Mouse (Mus musculus): ENCODE results near the gene Olfr1040.
"Not testable (repeated sequence)": the region's sequence is repeated elsewhere in the genome, so short reads cannot be mapped to it uniquely, and the experiment has no call there.

Olfr1040 gene

GRCm38 (mm10) chr2:86146632-86147031, at the start of gene Olfr1040:
Gene Olfr1040, minus strand, starts transcription at chr2:86146732.
- no peak for DNase-seq

- no peak for DNase-seq
Observed at GRCm38 (mm10) chr2:86195863-86196262, 49.3 kb upstream of the Olfr1040 start.

- no peak for DNase-seq
Observed at GRCm38 (mm10) chr2:86185583-86185982, 39.1 kb upstream of the Olfr1040 start, which contains the start of gene Olfr52. Gene Olfr52, minus strand, starts transcription at chr2:86185683.

GRCm38 (mm10) chr2:86179950-86180349, 33.4 kb upstream of the Olfr1040 start:
- DNase-seq: no peak

GRCm38 (mm10) chr2:86177720-86178119, 31.2 kb upstream of the Olfr1040 start, which contains the start of gene Olfr1044:
Gene Olfr1044, minus strand, starts transcription at chr2:86177820.
- no peak for DNase-seq

- not testable (repeated sequence) for DNase-seq
Observed at GRCm38 (mm10) chr2:86175422-86175821, 28.9 kb upstream of the Olfr1040 start.

- DNase-seq: no peak
Observed at GRCm38 (mm10) chr2:86167422-86167821, 20.9 kb upstream of the Olfr1040 start, which contains the start of gene Olfr1043. Gene Olfr1043, minus strand, starts transcription at chr2:86167522.

- DNase-seq: no peak
Observed at GRCm38 (mm10) chr2:86161738-86162137, 15.2 kb upstream of the Olfr1040 start, which contains the start of gene Olfr1042. Gene Olfr1042, minus strand, starts transcription at chr2:86161838.

- no peak for DNase-seq
Observed at GRCm38 (mm10) chr2:86135828-86136227, 10.7 kb downstream of the Olfr1040 start, which contains the start of gene Olfr1039. Gene Olfr1039, minus strand, starts transcription at chr2:86135928.

All from right cerebral cortex, adult 18-20 months (tissue).